Mouse (Mus musculus) MEL (cell line): Measurements from ENCODE around the gene Sde2. TPM values are rescaled to one million over a fixed set of nuclear protein-coding genes. Genes with fewer than 3 reads are reported as not detected.

ENCODE experiments used
- DNase-seq: peaks from one replicate; pipeline ENCODE4 v3.0.0; 2011; ENCODE audit warnings: low read depth, low spot score
- H3K27ac ChIP-seq: 2 replicates; pipeline ENCODE4 v1.5.1; 2012; ENCODE audit warnings: low read depth, mild to moderate bottlenecking, control low read depth, low read length, moderate library complexity; ENCODE audit not compliant: control insufficient read depth
- H3K27me3 ChIP-seq, 2 experiments: fragments of 150-350 bp in 1 of 2; sonication (generic) in 1 of 2; 2 replicates each; pipeline ENCODE4 v1.6.1; 2012; ENCODE audit warnings: low read length in 2 of 2, mild to moderate bottlenecking in 2 of 2, improper control_type of control experiment in 1 of 2, moderate library complexity in 1 of 2; ENCODE audit not compliant: insufficient read depth in 2 of 2, control insufficient read depth in 1 of 2
- H3K36me3 ChIP-seq, 2 experiments: 2 replicates each; pipeline ENCODE4 v1.6.1; 2012 to 2014; ENCODE audit warnings: low read length in 2 of 2, improper control_type of control experiment in 1 of 2, inconsistent platforms in 1 of 2, mild to moderate bottlenecking in 1 of 2; ENCODE audit not compliant: insufficient read depth in 2 of 2, control insufficient read depth in 1 of 2
- H3K4me1 ChIP-seq, 2 experiments: fragments of 150-350 bp in 1 of 2; sonication (generic) in 1 of 2; 2 replicates each; pipeline ENCODE4 v1.6.1; 2012; ENCODE audit warnings: low read length in 2 of 2, improper control_type of control experiment in 1 of 2, mild to moderate bottlenecking in 1 of 2; ENCODE audit not compliant: insufficient read depth in 2 of 2, control insufficient read depth in 1 of 2
- H3K4me3 ChIP-seq, 2 experiments: fragments of 150-350 bp in 1 of 2; sonication (generic) in 1 of 2; 2 replicates each; pipeline ENCODE4 v1.5.1; 2012; ENCODE audit warnings: low read depth in 2 of 2, low read length in 2 of 2, mild to moderate bottlenecking in 2 of 2, moderate library complexity in 2 of 2, control low read depth in 1 of 2, improper control_type of control experiment in 1 of 2; ENCODE audit not compliant: control insufficient read depth in 1 of 2, insufficient read depth in 1 of 2
- H3K79me2 ChIP-seq: 2 replicates; pipeline ENCODE4 v1.6.1; 2012; ENCODE audit warnings: mild to moderate bottlenecking, low read length, moderate library complexity; ENCODE audit not compliant: control insufficient read depth, poor library complexity, insufficient read depth
- H3K9ac ChIP-seq: 2 replicates; pipeline ENCODE4 v1.6.1; 2012; ENCODE audit warnings: low read depth, mild to moderate bottlenecking, control low read depth, low read length, moderate library complexity; ENCODE audit not compliant: control insufficient read depth, poor library complexity, severe bottlenecking
- H3K9me3 ChIP-seq: fragments of 150-350 bp; sonication (generic); replicated peaks from 2 replicates; pipeline ENCODE4 v1.6.1; 2012; ENCODE audit warnings: mild to moderate bottlenecking, low read length, improper control_type of control experiment, moderate library complexity; ENCODE audit not compliant: insufficient read depth
- CHD1 ChIP-seq: IDR thresholded peaks from 2 replicates; pipeline ENCODE4 v1.6.1; 2012; ENCODE audit warnings: low read depth, mild to moderate bottlenecking, inconsistent platforms, low read length, improper control_type of control experiment
- CHD2 ChIP-seq: IDR thresholded peaks from 2 replicates; pipeline ENCODE4 v1.6.1; 2011; ENCODE audit warnings: low read length, improper control_type of control experiment
- E2F4 ChIP-seq: IDR thresholded peaks from 2 replicates; pipeline ENCODE4 v1.6.1; 2011; ENCODE audit warnings: low read depth, low read length, improper control_type of control experiment, borderline replicate concordance
- ETS1 ChIP-seq: IDR thresholded peaks from 2 replicates; pipeline ENCODE4 v1.6.1; 2012; ENCODE audit warnings: low read depth, mild to moderate bottlenecking, inconsistent platforms, low read length, improper control_type of control experiment, moderate library complexity
- GABPA ChIP-seq: IDR thresholded peaks from 2 replicates; pipeline ENCODE4 v1.6.1; 2012; ENCODE audit warnings: low read depth, mild to moderate bottlenecking, inconsistent platforms, low read length, improper control_type of control experiment, moderate library complexity
- GATA1 ChIP-seq: IDR thresholded peaks from 2 replicates; pipeline ENCODE4 v1.6.1; 2011; ENCODE audit warnings: low read depth, low read length, improper control_type of control experiment
- JUND ChIP-seq: IDR thresholded peaks from 2 replicates; pipeline ENCODE4 v1.6.1; 2011; ENCODE audit warnings: low read depth, mild to moderate bottlenecking, improper control_type of control experiment, low read length
- MAX ChIP-seq: IDR thresholded peaks from 2 replicates; pipeline ENCODE4 v1.6.1; 2011; ENCODE audit warnings: low read length, improper control_type of control experiment
- MAZ ChIP-seq: IDR thresholded peaks from 2 replicates; pipeline ENCODE4 v1.6.1; 2012; ENCODE audit warnings: low read depth, mild to moderate bottlenecking, inconsistent platforms, low read length, improper control_type of control experiment
- MEF2A ChIP-seq: IDR thresholded peaks from 2 replicates; pipeline ENCODE4 v1.6.1; 2014; ENCODE audit warnings: low read depth, mild to moderate bottlenecking, inconsistent platforms, low read length, improper control_type of control experiment; ENCODE audit not compliant: poor library complexity, insufficient replicate concordance, severe bottlenecking; ENCODE audit errors: extremely low read depth
- MYB ChIP-seq: IDR thresholded peaks from 2 replicates; pipeline ENCODE4 v1.6.1; 2011; ENCODE audit warnings: mild to moderate bottlenecking, low read depth, low read length, improper control_type of control experiment
- NRF1 ChIP-seq: IDR thresholded peaks from 2 replicates; pipeline ENCODE4 v1.6.1; 2014; ENCODE audit warnings: low read depth, mild to moderate bottlenecking, inconsistent platforms, low read length, improper control_type of control experiment, moderate library complexity; ENCODE audit not compliant: poor library complexity, insufficient read depth, severe bottlenecking
- POLR2AphosphoS5 ChIP-seq: IDR thresholded peaks from 2 replicates; pipeline ENCODE4 v1.6.1; 2012; ENCODE audit warnings: low read depth, borderline replicate concordance, mild to moderate bottlenecking, inconsistent platforms, low read length, moderate library complexity, mixed read lengths
- RAD21 ChIP-seq: IDR thresholded peaks from 2 replicates; pipeline ENCODE4 v1.6.1; 2011; ENCODE audit warnings: mild to moderate bottlenecking, low read depth, low read length, improper control_type of control experiment
- RCOR1 ChIP-seq: IDR thresholded peaks from 2 replicates; pipeline ENCODE4 v1.6.1; 2012; ENCODE audit warnings: low read depth, mild to moderate bottlenecking, inconsistent platforms, low read length, improper control_type of control experiment
- SIN3A ChIP-seq: IDR thresholded peaks from 2 replicates; pipeline ENCODE4 v1.6.1; 2012; ENCODE audit warnings: low read length, improper control_type of control experiment, inconsistent platforms
- TAL1 ChIP-seq: IDR thresholded peaks from 2 replicates; pipeline ENCODE4 v1.6.1; 2012; ENCODE audit warnings: mild to moderate bottlenecking, inconsistent platforms, low read length, moderate library complexity, mixed read lengths
- UBTF ChIP-seq: IDR thresholded peaks from 2 replicates; pipeline ENCODE4 v1.6.1; 2012; ENCODE audit warnings: low read depth, mild to moderate bottlenecking, inconsistent platforms, low read length, improper control_type of control experiment, moderate library complexity, borderline replicate concordance; ENCODE audit not compliant: insufficient read depth
- USF1 ChIP-seq: IDR thresholded peaks from 2 replicates; pipeline ENCODE4 v1.6.1; 2014; ENCODE audit warnings: low read depth, mild to moderate bottlenecking, inconsistent platforms, low read length, improper control_type of control experiment, moderate library complexity
- ZC3H11A ChIP-seq: IDR thresholded peaks from 2 replicates; pipeline ENCODE4 v1.6.1; 2012; ENCODE audit warnings: low read depth, mild to moderate bottlenecking, inconsistent platforms, low read length, improper control_type of control experiment
- ZMIZ1 ChIP-seq: IDR thresholded peaks from 2 replicates; pipeline ENCODE4 v1.6.1; 2012; ENCODE audit warnings: low read depth, mild to moderate bottlenecking, inconsistent platforms, low read length, improper control_type of control experiment, moderate library complexity
- polyA plus RNA-seq, 2 experiments: library from polyadenylated mRNA; stranded (reverse) in 1 of 2; unstranded in 1 of 2; fragments of >175 nt in 1 of 2; fragments of >200 nt in 1 of 2; gene quantifications; 2 replicates each; pipeline versions ENCODE4 v1.2.1 to v1.2.4; 2012; ENCODE audit warnings: low replicate concordance in 2 of 2, low read depth in 1 of 2; ENCODE audit not compliant: insufficient read length in 2 of 2, insufficient read depth in 1 of 2, missing spikeins in 1 of 2
- total RNA-seq: library from RNA; depleted of rRNA; stranded (reverse); fragments of 300-350 nt; gene quantifications from 2 replicates; pipeline ENCODE4 v1.2.3, GENCODE M21; 2012

The Sde2 gene
- total and polyA plus RNA-seq, 3 experiments, result 35.5 to 48.0 TPM; not detected in 1

DNA sequence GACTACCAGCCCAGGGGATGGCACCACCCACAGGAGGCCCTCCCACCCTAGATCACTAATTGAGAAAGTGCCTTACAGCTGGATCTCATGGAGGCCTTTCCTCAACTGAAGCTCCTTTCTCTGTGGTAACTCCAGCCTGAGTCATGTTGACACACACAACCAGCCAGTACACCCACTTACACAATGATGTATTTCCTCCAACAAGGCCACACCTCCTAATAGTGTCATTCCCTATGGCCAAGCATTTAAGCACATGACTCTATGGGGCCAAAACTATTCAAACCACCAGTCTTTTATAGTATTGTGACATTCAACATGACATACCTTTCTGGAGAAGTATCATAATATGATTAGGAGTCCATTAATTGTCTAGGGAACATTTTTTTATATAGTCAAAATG lies 7.8 kb downstream of the Sde2 start:
- Histone ChIP-seq H3K9me3 (no peaks in the 10 kb centered on the region), H3K4me3 (no peak overlapping the region), H3K4me1 (no peaks in the 10 kb centered on the region), H3K27me3 (no peaks in the 10 kb centered on the region), H3K36me3 (peaks cover 7 to 32% of the 10 kb centered on the region in 2 experiments), H3K9ac (no peak overlapping the region), H3K79me2 (peaks cover 10% of the 10 kb centered on the region; the same call in 1 of the 2 replicates), H3K27ac (no peak overlapping the region)
- TF ChIP-seq CHD1 (no peak), ETS1 (no peak), POLR2AphosphoS5 (no peak), UBTF (no peak)
- no peak for DNase-seq

DNA sequence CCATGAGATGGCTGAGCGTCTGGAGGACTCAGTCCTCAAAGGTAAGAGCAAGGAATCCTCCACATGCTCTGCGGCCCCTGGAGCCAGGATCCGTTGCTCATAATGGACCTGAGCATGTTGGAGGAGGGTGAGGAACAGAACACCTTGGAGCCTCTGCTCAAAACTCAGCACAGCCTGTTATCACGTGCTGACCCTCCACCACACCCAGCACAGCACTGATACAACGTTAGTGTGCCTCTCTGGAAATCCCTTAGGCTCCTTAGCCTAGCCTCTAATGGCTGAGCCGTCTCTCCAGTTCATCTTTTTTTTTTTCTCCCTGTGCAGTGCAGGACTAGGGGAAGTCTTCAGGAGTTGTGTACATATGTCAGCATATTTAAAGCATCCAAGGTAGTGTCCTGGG lies 9.1 kb downstream of the Sde2 start:
- DNase-seq, result no peak
- Histone ChIP-seq H3K4me1 (no peaks in the 10 kb centered on the region), H3K27me3 (no peaks in the 10 kb centered on the region), H3K4me3 (no peak overlapping the region), H3K36me3 (peaks cover 4 to 39% of the 10 kb centered on the region in 2 experiments), H3K9ac (no peak overlapping the region), H3K9me3 (no peaks in the 10 kb centered on the region), H3K27ac (no peak overlapping the region), H3K79me2 (peaks cover 5% of the 10 kb centered on the region; the same call in 1 of the 2 replicates)
- TF ChIP-seq CHD2, result no peak
- TF ChIP-seq NRF1, result no peak
- TF ChIP-seq ZMIZ1, result no peak
- TF ChIP-seq TAL1, result no peak
- no peak for TF ChIP-seq ZC3H11A
- no peak for TF ChIP-seq RAD21
- TF ChIP-seq CHD1, result no peak
- TF ChIP-seq GATA1, result no peak
- TF ChIP-seq USF1, result no peak
- no peak for TF ChIP-seq MAZ
- no peak for TF ChIP-seq GABPA
- TF ChIP-seq JUND, result no peak
- no peak for TF ChIP-seq UBTF
- no peak for TF ChIP-seq SIN3A
- TF ChIP-seq POLR2AphosphoS5, result no peak
- TF ChIP-seq MAX, result no peak
- no peak for TF ChIP-seq RCOR1
- TF ChIP-seq MYB, result no peak
- no peak for TF ChIP-seq E2F4
- no peak for TF ChIP-seq MEF2A
